Mouse (Mus musculus): ENCODE results near the gene Pfas. TPM values are rescaled to one million over a fixed set of nuclear protein-coding genes. Genes with fewer than 3 reads are reported as not detected.

Gene Pfas
- polyA plus RNA-seq (2015; fragmentation: Nextera tagmentation; extraction: Ambion mirVana): 13.7 and 15.4 TPM in 2 replicates

- Histone ChIP-seq H3K27ac (ENCODE audit: low read length) (peak within 1 kb of the TSS; percentile 77), H3K36me3 (ENCODE audit: control insufficient read depth, insufficient read depth) (peaks cover 1% of the 10 kb centered on the region; the same call in 1 of the 2 replicates), H3K9me3 (replicated peaks; ENCODE audit: control insufficient read depth, low read length) (no peaks in the 10 kb centered on the region), H3K4me3 (ENCODE audit: low read depth, low read length) (peak within 1 kb of the TSS; percentile 80), H3K9ac (ENCODE audit: low read depth, low read length) (peak within 1 kb of the TSS; percentile 67), H3K4me1 (ENCODE audit: control insufficient read depth, low read depth, low read length) (peaks cover 41% of the 10 kb centered on the region), H3K27me3 (ENCODE audit: control insufficient read depth, insufficient read depth, low read depth, low read length) (no peaks in the 10 kb centered on the region), H3K4me2 (ENCODE audit: low read depth, low read length) (peak within 1 kb of the TSS; percentile 65)
- peak; percentile 64 for ATAC-seq (ENCODE audit: low read depth)
- WGBS (ENCODE audit: insufficient replicate concordance): 9% methylated on average over 38 of the region's 38 CpGs
Measured at GRCm38 (mm10) chr11:69008182-69009121, at the start of gene Pfas. Pfas (minus strand) TSS chr11:69008460.

- Histone ChIP-seq H3K27me3 (ENCODE audit: control insufficient read depth, insufficient read depth, low read depth, low read length) (no peaks in the 10 kb centered on the region), H3K36me3 (ENCODE audit: control insufficient read depth, insufficient read depth) (peaks cover 31% of the 10 kb centered on the region), H3K4me1 (ENCODE audit: control insufficient read depth, low read depth, low read length) (peaks cover 12% of the 10 kb centered on the region), H3K9ac (ENCODE audit: low read depth, low read length) (no peak overlapping the region), H3K9me3 (replicated peaks; ENCODE audit: control insufficient read depth, low read length) (no peaks in the 10 kb centered on the region), H3K4me3 (ENCODE audit: low read depth, low read length) (no peak overlapping the region), H3K27ac (ENCODE audit: low read length) (no peak overlapping the region), H3K4me2 (ENCODE audit: low read depth, low read length) (no peak overlapping the region)
- ATAC-seq (ENCODE audit: low read depth): no peak
- 54% methylated on average over 3 of the region's 3 CpGs for WGBS (ENCODE audit: insufficient replicate concordance)
Measured at GRCm38 (mm10) chr11:69053848-69054247, 45.6 kb upstream of the Pfas start.

- Histone ChIP-seq H3K4me1 (ENCODE audit: control insufficient read depth, low read depth, low read length) (peaks cover 6% of the 10 kb centered on the region; the same call in 1 of the 2 replicates), H3K4me2 (ENCODE audit: low read depth, low read length) (no peak overlapping the region), H3K27ac (ENCODE audit: low read length) (no peak overlapping the region), H3K36me3 (ENCODE audit: control insufficient read depth, insufficient read depth) (peaks cover 40% of the 10 kb centered on the region), H3K9me3 (replicated peaks; ENCODE audit: control insufficient read depth, low read length) (no peaks in the 10 kb centered on the region), H3K9ac (ENCODE audit: low read depth, low read length) (no peak overlapping the region), H3K4me3 (ENCODE audit: low read depth, low read length) (no peak overlapping the region), H3K27me3 (ENCODE audit: control insufficient read depth, insufficient read depth, low read depth, low read length) (no peaks in the 10 kb centered on the region)
- WGBS (ENCODE audit: insufficient replicate concordance): 83% methylated on average over 2 of the region's 2 CpGs
- ATAC-seq (ENCODE audit: low read depth): no peak
Measured at GRCm38 (mm10) chr11:69052824-69053421, 44.7 kb upstream of the Pfas start.

GRCm38 (mm10) chr11:69051771-69052170 lies 43.5 kb upstream of the Pfas start:
- H3K27me3 ChIP-seq (ENCODE audit: control insufficient read depth, insufficient read depth, low read depth, low read length): no peaks in the 10 kb centered on the region
- H3K4me1 ChIP-seq (ENCODE audit: control insufficient read depth, low read depth, low read length): peaks cover 18% of the 10 kb centered on the region
- H3K36me3 ChIP-seq (ENCODE audit: control insufficient read depth, insufficient read depth): peaks cover 44% of the 10 kb centered on the region
- no peak overlapping the region for H3K27ac ChIP-seq (ENCODE audit: low read length)
- no peaks in the 10 kb centered on the region for H3K9me3 ChIP-seq (replicated peaks; ENCODE audit: control insufficient read depth, low read length)
- H3K4me3 ChIP-seq (ENCODE audit: low read depth, low read length): no peak overlapping the region
- WGBS (ENCODE audit: insufficient replicate concordance): 87% methylated on average over 4 of the region's 4 CpGs
- no peak for ATAC-seq (ENCODE audit: low read depth)
- H3K9ac ChIP-seq (ENCODE audit: low read depth, low read length): no peak overlapping the region
- no peak overlapping the region for H3K4me2 ChIP-seq (ENCODE audit: low read depth, low read length)

- ATAC-seq (ENCODE audit: low read depth): no peak
- H3K27me3 ChIP-seq (ENCODE audit: control insufficient read depth, insufficient read depth, low read depth, low read length): no peaks in the 10 kb centered on the region
- no peaks in the 10 kb centered on the region for H3K9me3 ChIP-seq (replicated peaks; ENCODE audit: control insufficient read depth, low read length)
- H3K4me2 ChIP-seq (ENCODE audit: low read depth, low read length): no peak overlapping the region
- 89% methylated on average over 8 of the region's 8 CpGs for WGBS (ENCODE audit: insufficient replicate concordance)
- no peak overlapping the region for H3K4me3 ChIP-seq (ENCODE audit: low read depth, low read length)
- no peak overlapping the region for H3K9ac ChIP-seq (ENCODE audit: low read depth, low read length)
- peaks cover 44% of the 10 kb centered on the region for H3K36me3 ChIP-seq (ENCODE audit: control insufficient read depth, insufficient read depth)
- no peak overlapping the region for H3K27ac ChIP-seq (ENCODE audit: low read length)
- peaks cover 19% of the 10 kb centered on the region for H3K4me1 ChIP-seq (ENCODE audit: control insufficient read depth, low read depth, low read length)
Measured at GRCm38 (mm10) chr11:69050748-69051147, 42.5 kb upstream of the Pfas start.

GRCm38 (mm10) chr11:69048151-69048550 lies 39.9 kb upstream of the Pfas start:
- no peak for ATAC-seq (ENCODE audit: low read depth)
- Histone ChIP-seq H3K27ac (ENCODE audit: low read length) (no peak overlapping the region), H3K36me3 (ENCODE audit: control insufficient read depth, insufficient read depth) (peaks cover 44% of the 10 kb centered on the region), H3K27me3 (ENCODE audit: control insufficient read depth, insufficient read depth, low read depth, low read length) (no peaks in the 10 kb centered on the region), H3K4me3 (ENCODE audit: low read depth, low read length) (peak overlapping the region; percentile 4), H3K4me1 (ENCODE audit: control insufficient read depth, low read depth, low read length) (peaks cover 24% of the 10 kb centered on the region), H3K4me2 (ENCODE audit: low read depth, low read length) (no peak overlapping the region), H3K9ac (ENCODE audit: low read depth, low read length) (no peak overlapping the region), H3K9me3 (replicated peaks; ENCODE audit: control insufficient read depth, low read length) (no peaks in the 10 kb centered on the region)
- 87% methylated on average over 14 of the region's 14 CpGs for WGBS (ENCODE audit: insufficient replicate concordance)

GRCm38 (mm10) chr11:69047592-69047991 lies 39.3 kb upstream of the Pfas start:
- no peak for ATAC-seq (ENCODE audit: low read depth)
- H3K27ac ChIP-seq (ENCODE audit: low read length): no peak overlapping the region
- H3K4me2 ChIP-seq (ENCODE audit: low read depth, low read length): peak overlapping the region; percentile 77
- WGBS (ENCODE audit: insufficient replicate concordance): 87% methylated on average over 12 of the region's 12 CpGs
- H3K36me3 ChIP-seq (ENCODE audit: control insufficient read depth, insufficient read depth): peaks cover 44% of the 10 kb centered on the region
- H3K27me3 ChIP-seq (ENCODE audit: control insufficient read depth, insufficient read depth, low read depth, low read length): no peaks in the 10 kb centered on the region
- peak overlapping the region; percentile 88 for H3K9ac ChIP-seq (ENCODE audit: low read depth, low read length)
- H3K4me1 ChIP-seq (ENCODE audit: control insufficient read depth, low read depth, low read length): peaks cover 24% of the 10 kb centered on the region
- peak overlapping the region; percentile 77 for H3K4me3 ChIP-seq (ENCODE audit: low read depth, low read length)
- H3K9me3 ChIP-seq (replicated peaks; ENCODE audit: control insufficient read depth, low read length): no peaks in the 10 kb centered on the region

- Histone ChIP-seq H3K4me1 (ENCODE audit: control insufficient read depth, low read depth, low read length) (peaks cover 26% of the 10 kb centered on the region), H3K9ac (ENCODE audit: low read depth, low read length) (peak overlapping the region; percentile 88), H3K9me3 (replicated peaks; ENCODE audit: control insufficient read depth, low read length) (no peaks in the 10 kb centered on the region), H3K27ac (ENCODE audit: low read length) (peak overlapping the region; percentile 92), H3K4me3 (ENCODE audit: low read depth, low read length) (peak overlapping the region; percentile 77), H3K4me2 (ENCODE audit: low read depth, low read length) (peak overlapping the region; percentile 77), H3K36me3 (ENCODE audit: control insufficient read depth, insufficient read depth) (peaks cover 38% of the 10 kb centered on the region), H3K27me3 (ENCODE audit: control insufficient read depth, insufficient read depth, low read depth, low read length) (no peaks in the 10 kb centered on the region)
- 6% methylated on average over 9 of the region's 9 CpGs for WGBS (ENCODE audit: insufficient replicate concordance)
- no peak for ATAC-seq (ENCODE audit: low read depth)
Measured at GRCm38 (mm10) chr11:69046395-69046774, 38.1 kb upstream of the Pfas start.

Data from liver, embryonic 16.5 days (tissue).